Mouse (Mus musculus): ENCODE measurements around the gene Cabcoco1. TPM values are rescaled to one million over a fixed set of nuclear protein-coding genes. Genes with fewer than 3 reads are reported as not detected.

The Cabcoco1 gene
- total RNA-seq, 2 experiments from 2014 or later, result 2.9 to 3.3 TPM

GRCm38 (mm10) chr10:68522106-68522505 lies 19.6 kb downstream of the Cabcoco1 start:
- DNase-seq (ENCODE audit: low spot score in 2 of 2), result no peak
- intact Hi-C loops (cut with DNase I), result no loop called here

GRCm38 (mm10) chr10:68512433-68513019 lies 29.2 kb downstream of the Cabcoco1 start:
- DNase-seq (ENCODE audit: low spot score in 2 of 2), result no peak
- intact Hi-C loops (cut with DNase I), result no loop called here

GRCm38 (mm10) chr10:68507741-68508140 lies 34.0 kb downstream of the Cabcoco1 start:
- intact Hi-C loops (cut with DNase I), result no loop called here
- DNase-seq (ENCODE audit: low spot score in 2 of 2), result no peak

- no peak for DNase-seq (ENCODE audit: low spot score in 2 of 2)
- intact Hi-C loops (cut with DNase I), result no loop called here
Measured at GRCm38 (mm10) chr10:68506242-68506641, 35.5 kb downstream of the Cabcoco1 start.

GRCm38 (mm10) chr10:68504586-68505152 lies 37.0 kb downstream of the Cabcoco1 start:
- intact Hi-C loops (cut with DNase I), result no loop called here
- no peak for DNase-seq (ENCODE audit: low spot score in 2 of 2)

GRCm38 (mm10) chr10:68501067-68501466 lies 40.6 kb downstream of the Cabcoco1 start:
- intact Hi-C loops (cut with DNase I), result no loop called here
- DNase-seq (ENCODE audit: low spot score in 2 of 2), result no peak

GRCm38 (mm10) chr10:68495246-68495645 lies 46.5 kb downstream of the Cabcoco1 start:
- DNase-seq (ENCODE audit: low spot score in 2 of 2), result no peak
- intact Hi-C loops (cut with DNase I), result no loop called here

- intact Hi-C loops (cut with DNase I), result no loop called here
- DNase-seq (ENCODE audit: low spot score in 2 of 2), result no peak
Measured at GRCm38 (mm10) chr10:68491557-68491956, 50.1 kb downstream of the Cabcoco1 start.

- no peak for DNase-seq (ENCODE audit: low spot score in 2 of 2)
Measured at GRCm38 (mm10) chr10:68490781-68491180, 50.9 kb downstream of the Cabcoco1 start.

GRCm38 (mm10) chr10:68472799-68473198 lies 68.9 kb downstream of the Cabcoco1 start:
- DNase-seq (ENCODE audit: low spot score in 2 of 2), result no peak
- intact Hi-C loops (cut with DNase I), result no loop called here

More at GRCm38 (mm10) chr10:68490781-68491180, 50.9 kb downstream of the Cabcoco1 start:
- intact Hi-C loops (cut with DNase I), result no loop called here

- intact Hi-C loops (cut with DNase I), result loop anchor here (10.0 kb wide), 1 partner anchor 439 kb away; no protein-coding TSS in a partner anchor
Measured at GRCm38 (mm10) chr10:68465737-68466327, 75.9 kb downstream of the Cabcoco1 start.

GRCm38 (mm10) chr10:68464943-68465342 lies 76.8 kb downstream of the Cabcoco1 start:
- peak; percentile 78 to 88 for DNase-seq (ENCODE audit: low spot score in 2 of 2)
- intact Hi-C loops (cut with DNase I), result loop anchor here (10.0 kb wide), 1 partner anchor 440 kb away; no protein-coding TSS in a partner anchor

More at GRCm38 (mm10) chr10:68465737-68466327, 75.9 kb downstream of the Cabcoco1 start:
- no peak for DNase-seq (ENCODE audit: low spot score in 2 of 2)

GRCm38 (mm10) chr10:68459784-68460183 lies 81.9 kb downstream of the Cabcoco1 start:
- intact Hi-C loops (cut with DNase I), result loop anchor here (10.0 kb wide), 1 partner anchor 445 kb away; no protein-coding TSS in a partner anchor
- DNase-seq (ENCODE audit: low spot score in 2 of 2), result no peak

GRCm38 (mm10) chr10:68457019-68457418 lies 84.7 kb downstream of the Cabcoco1 start:
- intact Hi-C loops (cut with DNase I), result no loop called here
- DNase-seq (ENCODE audit: low spot score in 2 of 2), result no peak

- DNase-seq (ENCODE audit: low spot score in 2 of 2), result no peak
- intact Hi-C loops (cut with DNase I), result no loop called here
Measured at GRCm38 (mm10) chr10:68454541-68454940, 87.2 kb downstream of the Cabcoco1 start.

GRCm38 (mm10) chr10:68446797-68447125 lies 94.9 kb downstream of the Cabcoco1 start:
- DNase-seq (ENCODE audit: low spot score in 2 of 2), result no peak

GRCm38 (mm10) chr10:68445876-68446796 lies 95.6 kb downstream of the Cabcoco1 start:
- no peak for DNase-seq (ENCODE audit: low spot score in 2 of 2)
- intact Hi-C loops (cut with DNase I), result no loop called here

More at GRCm38 (mm10) chr10:68446797-68447125, 94.9 kb downstream of the Cabcoco1 start:
- intact Hi-C loops (cut with DNase I), result no loop called here

- no peak for DNase-seq (ENCODE audit: low spot score in 2 of 2)
- intact Hi-C loops (cut with DNase I), result no loop called here
Measured at GRCm38 (mm10) chr10:68445244-68445811, 96.4 kb downstream of the Cabcoco1 start.

- intact Hi-C loops (cut with DNase I), result no loop called here
- DNase-seq (ENCODE audit: low spot score in 2 of 2), result no peak
Measured at GRCm38 (mm10) chr10:68444361-68445114, 97.2 kb downstream of the Cabcoco1 start.
